Mouse (Mus musculus): ENCODE measurements around the gene Mex3a. TPM values are rescaled to one million over a fixed set of nuclear protein-coding genes. Genes with fewer than 3 reads are reported as not detected.
"Not testable (repeated sequence)": the region's sequence is repeated elsewhere in the genome, so short reads cannot be mapped to it uniquely, and the experiment has no call there.

Gene Mex3a
- total RNA-seq, 2 experiments from 2014 or later, result 3.0 to 6.3 TPM

DNA sequence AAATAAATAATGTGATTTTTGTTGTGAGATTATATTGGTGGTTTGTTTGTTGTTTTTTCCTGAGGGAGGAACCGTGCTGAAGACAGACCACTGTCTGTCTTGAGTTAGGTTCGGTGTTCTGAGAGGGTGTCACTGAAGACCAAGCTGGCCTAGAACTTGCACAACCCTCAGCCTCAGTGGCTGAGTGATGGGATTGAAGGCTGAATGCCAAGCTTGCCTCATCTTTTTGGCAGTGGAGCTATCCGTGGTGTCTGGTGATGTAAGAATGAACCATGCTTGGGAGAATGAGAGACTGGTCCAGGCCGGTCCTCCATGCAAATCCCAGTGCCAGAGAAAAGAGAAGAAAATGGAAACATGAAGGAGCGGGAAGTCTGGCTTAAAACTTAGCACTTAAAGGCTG lies 37.5 kb downstream of the Mex3a start:
- DNase-seq, result no peak

DNA sequence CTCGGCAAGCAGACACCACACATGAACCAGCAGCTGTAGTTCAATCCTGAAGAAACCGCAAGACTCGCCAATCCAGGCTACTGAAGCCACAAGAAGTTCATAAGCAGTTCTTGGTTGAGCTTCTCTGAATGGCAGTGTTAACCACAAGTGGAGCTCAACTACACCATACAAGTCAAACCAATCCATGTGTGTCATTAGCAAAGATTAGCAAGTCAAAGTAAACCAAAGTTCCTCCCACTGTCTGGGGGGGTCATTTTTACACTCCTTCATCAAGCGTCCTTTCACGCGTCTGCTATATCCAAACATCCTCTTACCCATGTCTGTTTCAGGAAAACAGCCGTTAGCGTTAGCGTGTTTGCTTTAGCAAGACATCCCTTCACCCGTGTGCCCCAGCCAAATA lies 38.1 kb downstream of the Mex3a start:
- no peak for DNase-seq

DNA sequence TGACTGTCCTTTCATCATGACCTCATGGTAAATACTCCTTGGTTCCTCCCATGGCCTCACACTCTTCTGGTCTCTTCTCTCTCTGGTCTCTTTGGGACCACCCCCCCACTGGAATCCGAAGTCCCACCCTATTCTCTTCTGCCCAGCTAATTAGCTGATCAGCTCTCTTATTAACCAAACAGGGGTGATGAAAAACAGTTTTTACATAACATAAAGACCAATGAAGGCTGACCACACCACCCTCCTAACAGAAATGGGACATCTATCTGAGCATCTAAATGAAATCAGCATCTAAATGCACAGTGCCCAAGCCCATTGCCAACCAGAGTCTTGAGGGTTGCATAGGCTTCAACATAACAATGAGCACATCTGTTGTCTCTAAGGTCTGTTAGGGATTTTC lies 39.7 kb downstream of the Mex3a start:
- no peak for DNase-seq

GRCm38 (mm10) chr3:88572835-88573234 lies 40.6 kb downstream of the Mex3a start:
- DNase-seq, result no peak

DNA sequence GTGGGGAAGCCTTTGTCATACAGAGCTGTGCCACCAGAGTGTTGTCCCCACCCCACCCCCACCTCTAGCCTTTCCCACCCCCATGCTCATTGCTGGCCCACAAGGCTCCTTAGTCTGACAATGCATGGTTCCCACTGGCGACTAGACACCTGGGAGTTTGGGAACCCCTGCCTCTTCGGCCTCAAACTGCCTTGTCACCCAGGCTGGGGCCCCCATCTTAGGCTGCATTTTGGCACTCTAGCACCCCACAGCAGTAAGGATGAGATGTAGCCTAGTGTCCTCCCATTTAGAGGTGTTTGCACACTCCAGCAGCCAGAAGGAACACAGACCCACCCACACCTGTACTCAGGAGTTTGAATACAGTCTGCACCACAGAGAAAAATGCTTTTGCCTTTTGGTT lies 41.6 kb downstream of the Mex3a start:
- no peak for DNase-seq

GRCm38 (mm10) chr3:88575540-88575939 lies 43.3 kb downstream of the Mex3a start, which contains the start of gene Ssr2:
TSS of gene Ssr2 (plus strand) at chr3:88575876.
- no peak for DNase-seq

DNA sequence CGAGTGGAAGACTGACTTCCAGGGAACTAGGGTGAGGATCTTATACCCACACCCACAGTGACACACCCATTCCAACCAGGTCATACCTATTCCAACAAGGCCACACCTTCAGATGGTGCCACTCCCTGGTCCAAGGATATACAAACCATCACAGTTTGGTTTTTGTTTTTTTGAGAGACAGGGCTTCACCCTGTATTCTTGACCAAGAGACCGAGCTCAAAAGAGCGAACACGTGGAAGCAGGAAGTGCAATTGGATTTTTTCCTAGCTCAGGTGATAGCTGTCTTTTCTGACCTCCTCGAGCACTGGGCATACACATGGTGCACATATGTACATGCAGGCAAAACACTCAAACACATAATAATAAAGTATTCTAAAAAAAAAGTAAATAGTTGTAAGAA lies 45.7 kb downstream of the Mex3a start:
- DNase-seq, result not testable (repeated sequence)

DNA sequence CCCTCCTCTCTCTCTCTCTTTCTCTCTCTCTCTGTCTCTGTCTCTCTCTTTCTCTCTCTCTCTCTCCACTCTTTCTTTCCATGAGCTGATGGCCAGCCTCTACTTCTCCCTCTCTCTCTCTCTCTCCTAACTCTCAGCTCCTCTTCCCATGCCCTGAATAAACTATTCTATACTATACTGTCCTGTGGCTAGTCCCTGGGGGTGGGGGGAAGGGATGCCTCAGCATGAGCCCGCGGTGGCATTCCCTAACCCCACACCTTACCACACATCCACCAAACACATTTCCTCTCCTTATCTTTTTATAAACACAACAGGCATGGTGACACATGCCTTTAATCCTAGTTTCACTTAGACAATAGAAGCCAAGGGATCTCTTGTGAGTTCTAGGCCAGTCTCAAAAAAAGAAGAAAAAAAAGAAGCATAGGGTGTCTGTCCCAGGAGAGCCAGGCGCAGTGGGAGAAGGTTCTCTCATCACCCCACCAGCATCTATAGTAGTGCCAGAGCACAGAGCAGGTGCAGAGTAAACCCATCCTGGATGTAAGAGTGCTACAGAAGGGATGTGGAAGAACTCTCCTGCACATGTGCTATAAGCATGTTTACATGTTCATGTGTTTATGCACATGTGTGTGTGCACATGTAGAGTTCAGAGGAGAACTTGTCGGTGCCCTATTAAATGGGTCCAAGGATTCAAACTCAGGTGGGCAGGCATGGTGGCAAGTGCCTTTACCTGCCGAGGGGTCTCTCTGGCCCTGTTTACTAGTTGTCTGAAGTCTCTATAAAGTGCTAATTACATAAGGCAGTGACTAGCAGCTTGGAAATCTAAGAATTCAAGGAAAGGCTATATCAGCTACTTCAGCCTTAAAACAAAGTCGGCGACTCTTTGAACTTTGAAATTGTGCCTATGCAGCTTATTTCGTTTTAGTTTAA lies 46.6 kb downstream of the Mex3a start:
- no peak for DNase-seq

GRCm38 (mm10) chr3:88579454-88580117 lies 47.4 kb downstream of the Mex3a start:
- peak; percentile 69 for DNase-seq

DNA sequence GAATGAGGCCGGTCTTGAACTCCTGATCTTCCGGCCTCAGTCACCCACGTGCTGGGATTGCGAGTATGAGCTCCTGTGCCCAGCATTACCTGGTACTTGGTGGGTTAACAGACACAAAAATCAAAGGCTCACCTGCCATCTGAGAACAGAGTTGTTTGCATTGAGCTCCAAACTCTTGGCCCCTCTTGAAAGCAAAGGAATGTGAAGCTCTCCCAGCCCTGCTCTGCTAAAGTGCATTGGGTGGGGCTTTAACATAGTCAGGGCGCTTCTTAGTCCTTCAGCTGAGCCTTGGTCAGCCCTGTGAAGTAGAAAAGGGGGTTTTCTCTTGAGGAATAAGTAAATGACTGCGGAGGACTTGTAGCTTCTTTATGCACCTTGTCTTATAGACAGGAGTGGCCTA lies 53.6 kb downstream of the Mex3a start:
- DNase-seq, result no peak

DNA sequence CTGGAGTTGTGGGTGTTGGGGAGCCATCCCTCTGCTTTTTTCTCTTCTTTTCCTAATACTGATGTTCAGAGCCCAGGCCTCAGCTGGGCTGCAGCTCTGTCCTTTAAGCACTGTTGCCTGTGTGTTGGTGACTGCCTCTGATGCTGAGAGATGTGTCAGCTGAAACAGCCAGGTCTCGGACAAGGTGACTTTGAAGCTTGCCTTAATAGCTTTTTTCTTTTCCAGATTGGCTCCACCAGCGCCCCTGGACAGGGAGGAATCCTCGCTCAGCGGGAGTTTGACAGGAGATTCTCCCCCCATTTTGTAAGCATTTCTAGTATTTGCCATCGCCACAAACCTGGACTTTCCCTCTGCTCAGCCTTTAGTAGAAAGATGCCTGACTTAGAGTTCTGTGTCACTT lies 54.4 kb downstream of the Mex3a start:
- DNase-seq, result no peak

DNA sequence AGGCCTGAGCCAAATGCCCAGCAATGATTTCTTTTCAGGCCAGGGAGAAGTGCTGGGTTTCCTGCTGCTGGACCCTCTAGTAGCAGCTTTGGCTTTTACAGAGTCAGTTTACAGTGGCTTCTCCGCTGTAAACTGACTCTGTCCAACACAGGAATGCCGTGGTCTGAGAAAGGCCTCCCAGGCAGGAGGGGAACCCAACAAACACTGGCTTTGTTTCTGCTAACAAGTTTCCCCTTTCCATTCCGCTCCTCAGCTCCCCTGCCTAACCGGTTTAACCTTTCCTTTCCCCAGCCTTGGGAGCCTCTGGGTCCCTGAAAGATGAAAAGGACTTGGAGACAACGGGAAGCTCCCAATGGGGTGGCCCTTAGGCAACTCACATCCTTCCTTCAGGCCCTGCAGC lies 58.1 kb downstream of the Mex3a start:
- DNase-seq, result no peak

Small RNA genes lying within 50 kb of the gene (microRNA-seq; reads per million reads assigned to microRNA genes)
- 0 reads per million in 2 experiments for gene Mir1905

Other genes with a start within 250 kb of the Mex3a start
- under 1 TPM; 0.47 to 0.72 TPM for gene Gm38392, start 245.2 kb upstream of the Mex3a start, total RNA-seq (2021)
- 1 to 10 TPM; 8.7 to 9.5 TPM for gene Tsacc, start 235.4 kb upstream of the Mex3a start, total RNA-seq (2021)
- gene Cct3, start 235.3 kb upstream of the Mex3a start, total RNA-seq (2021), result 100 to 1,000 TPM; 177 to 190 TPM
- 10 to 100 TPM; 48.2 to 52.1 TPM for gene Glmp, start 207.4 kb upstream of the Mex3a start, total RNA-seq (2021)
- 1 to 10 TPM; 1.1 to 1.2 TPM for gene Tmem79, start 196.2 kb upstream of the Mex3a start, total RNA-seq (2021)
- gene Smg5, start 196.1 kb upstream of the Mex3a start, total RNA-seq (2021), result 10 to 100 TPM; 31.1 to 43.9 TPM
- gene Paqr6, start 167.8 kb upstream of the Mex3a start, total RNA-seq (2021), result 1 to 10 TPM; 1.2 to 1.6 TPM
- gene Bglap3, start 159.7 kb upstream of the Mex3a start, total RNA-seq (2021), result 10 to 100 TPM in 1 of 2 experiments, not detected in 1; 29.3 TPM
- 10 to 100 TPM in 1 of 2 experiments, not detected in 1; 42.4 TPM for gene Bglap2, start 153.7 kb upstream of the Mex3a start, total RNA-seq (2021)
- 100 to 1,000 TPM in 1 of 2 experiments, not detected in 1; 175 TPM for gene Bglap, start 147.9 kb upstream of the Mex3a start, total RNA-seq (2021)
- gene Pmf1, start 122.1 kb upstream of the Mex3a start, total RNA-seq (2021), result 10 to 100 TPM; 44.0 to 46.8 TPM
- 10 to 100 TPM; 11.9 to 12.3 TPM for gene Slc25a44, start 107.3 kb upstream of the Mex3a start, total RNA-seq (2021)
- 1 to 10 TPM; 2.3 to 3.7 TPM for gene Sema4a, start 71.2 kb upstream of the Mex3a start, total RNA-seq (2021)
- gene Lmna, start 22.4 kb upstream of the Mex3a start, total RNA-seq (2021), result 100 to 1,000 TPM; 189 to 213 TPM
- not detected for gene Rab25, start 15.9 kb downstream of the Mex3a start, total RNA-seq (2021)
- gene Lamtor2, start 20.7 kb downstream of the Mex3a start, total RNA-seq (2021), result 10 to 100 TPM; 75.4 to 81.8 TPM
- gene Ubqln4, start 21.4 kb downstream of the Mex3a start, total RNA-seq (2021), result 10 to 100 TPM; 45.1 to 52.2 TPM
- 100 to 1,000 TPM; 108 to 125 TPM for gene Ssr2, start 43.5 kb downstream of the Mex3a start, total RNA-seq (2021)
- gene Arhgef2, start 73.6 kb downstream of the Mex3a start, total RNA-seq (2021), result 10 to 100 TPM; 58.2 to 97.6 TPM
- not detected for gene Rxfp4, start 120.7 kb downstream of the Mex3a start, total RNA-seq (2021)
- 10 to 100 TPM; 20.5 to 35.5 TPM for gene Khdc4, start 153.4 kb downstream of the Mex3a start, total RNA-seq (2021)
- 10 to 100 TPM; 21.9 to 23.6 TPM for gene Rit1, start 184.4 kb downstream of the Mex3a start, total RNA-seq (2021)
- 1 to 10 TPM; 4.6 to 5.4 TPM for gene Syt11, start 242.8 kb downstream of the Mex3a start, total RNA-seq (2021)

Data from gastrocnemius, postnatal 10 days (tissue).